Mouse (Mus musculus): ENCODE results near the gene Gatb. TPM values are rescaled to one million over a fixed set of nuclear protein-coding genes. Genes with fewer than 3 reads are reported as not detected.

Gatb gene
- polyA plus RNA-seq, 1 experiment from 2014 or later, result 26.4 TPM

DNA sequence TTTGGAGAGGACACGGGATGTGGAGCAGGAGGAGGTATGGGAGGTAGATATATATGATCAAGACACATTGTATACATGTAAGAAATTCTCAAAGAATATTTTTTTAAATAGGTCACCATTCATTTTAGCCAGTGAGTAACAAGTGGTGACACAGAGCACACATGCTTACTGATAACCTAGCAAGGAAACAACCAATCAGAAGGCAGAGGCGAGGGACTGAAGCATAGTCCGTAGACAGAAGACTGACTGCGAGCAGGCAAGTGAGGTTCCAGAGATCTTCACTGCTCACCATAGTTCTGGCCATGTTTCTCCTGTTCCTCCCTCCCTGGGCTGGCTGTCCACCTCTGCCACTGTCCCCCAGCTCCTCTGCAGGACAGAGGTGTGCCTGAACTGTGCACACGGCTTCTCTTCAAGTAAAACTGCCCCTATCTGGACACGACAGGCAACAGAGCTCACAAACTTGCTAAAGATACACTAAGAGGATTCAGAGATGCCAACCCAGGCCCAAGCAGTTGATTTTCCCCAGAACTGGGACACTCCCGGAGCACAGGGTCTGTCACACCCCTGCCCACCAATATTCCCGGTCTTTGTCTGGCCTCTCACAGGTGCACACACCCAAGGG is 105.5 kb downstream of the Gatb start:
- Histone ChIP-seq H3K4me2 (replicated peaks; ENCODE audit: low read depth, low read length) (no peak overlapping the region), H3K27me3 (ENCODE audit: control insufficient read depth, insufficient read depth, low read length) (no peaks in the 10 kb centered on the region), H3K4me1 (ENCODE audit: control insufficient read depth, insufficient read depth, low read length) (no peaks in the 10 kb centered on the region), H3K27ac (ENCODE audit: low read depth, low read length) (no peak overlapping the region), H3K36me3 (ENCODE audit: control insufficient read depth, insufficient read depth, low read length) (no peaks in the 10 kb centered on the region), H3K9ac (ENCODE audit: low read depth, low read length) (no peak overlapping the region), H3K4me3 (ENCODE audit: low read length) (no peak overlapping the region), H3K9me3 (ENCODE audit: control insufficient read depth, low read length) (no peaks in the 10 kb centered on the region)
- 84% methylated on average over 8 of the region's 8 CpGs for WGBS
- ATAC-seq (ENCODE audit: low FRiP score, low TSS enrichment), result no peak

DNA sequence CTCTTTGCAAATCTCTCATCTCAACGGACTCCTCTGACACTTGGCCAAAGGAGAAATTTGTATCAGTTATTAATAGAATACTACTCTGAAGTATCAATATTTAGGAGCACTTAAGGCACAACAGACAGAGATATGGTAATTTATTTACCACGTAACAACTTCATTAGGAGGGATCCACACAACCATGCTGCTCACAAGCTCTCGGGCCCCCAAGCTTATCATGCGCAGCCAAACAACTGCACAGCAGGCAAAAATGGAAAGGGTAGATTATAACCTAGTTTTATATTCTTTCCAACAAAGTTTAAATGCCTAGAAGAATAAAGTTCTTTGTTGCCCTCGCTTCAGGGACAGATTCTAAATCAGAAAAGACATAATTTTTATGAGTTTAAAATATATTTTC is 106.0 kb downstream of the Gatb start:
- Histone ChIP-seq H3K9ac (ENCODE audit: low read depth, low read length) (no peak overlapping the region), H3K4me2 (replicated peaks; ENCODE audit: low read depth, low read length) (no peak overlapping the region), H3K27me3 (ENCODE audit: control insufficient read depth, insufficient read depth, low read length) (no peaks in the 10 kb centered on the region), H3K36me3 (ENCODE audit: control insufficient read depth, insufficient read depth, low read length) (no peaks in the 10 kb centered on the region), H3K4me3 (ENCODE audit: low read length) (no peak overlapping the region), H3K27ac (ENCODE audit: low read depth, low read length) (no peak overlapping the region), H3K9me3 (ENCODE audit: control insufficient read depth, low read length) (no peaks in the 10 kb centered on the region), H3K4me1 (ENCODE audit: control insufficient read depth, insufficient read depth, low read length) (no peaks in the 10 kb centered on the region)
- WGBS, result 92% methylated on average over 5 of the region's 5 CpGs
- no peak for ATAC-seq (ENCODE audit: low FRiP score, low TSS enrichment)

DNA sequence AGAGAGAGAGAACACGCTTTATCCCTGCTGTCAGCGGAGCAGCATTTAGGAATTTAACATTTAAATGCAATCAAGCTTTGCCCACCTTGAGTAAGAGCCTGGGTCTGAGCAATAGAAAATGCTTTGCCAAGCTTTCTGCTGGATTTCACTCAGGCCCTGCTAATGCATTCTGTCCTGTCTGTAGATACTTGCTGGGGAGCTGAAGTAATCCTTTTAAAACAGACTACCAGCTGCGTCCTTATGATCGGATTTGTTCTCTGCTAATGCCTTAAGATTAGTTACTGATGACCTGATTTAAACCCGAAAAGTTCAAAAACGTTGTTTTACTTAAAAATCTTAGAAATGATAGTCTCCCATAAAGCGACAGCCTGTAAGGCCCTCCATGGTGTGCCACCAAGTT is 107.2 kb downstream of the Gatb start:
- Histone ChIP-seq H3K4me3 (ENCODE audit: low read length) (no peak overlapping the region), H3K9ac (ENCODE audit: low read depth, low read length) (no peak overlapping the region), H3K9me3 (ENCODE audit: control insufficient read depth, low read length) (no peaks in the 10 kb centered on the region), H3K4me1 (ENCODE audit: control insufficient read depth, insufficient read depth, low read length) (no peaks in the 10 kb centered on the region), H3K4me2 (replicated peaks; ENCODE audit: low read depth, low read length) (no peak overlapping the region), H3K27ac (ENCODE audit: low read depth, low read length) (no peak overlapping the region), H3K27me3 (ENCODE audit: control insufficient read depth, insufficient read depth, low read length) (no peaks in the 10 kb centered on the region), H3K36me3 (ENCODE audit: control insufficient read depth, insufficient read depth, low read length) (no peaks in the 10 kb centered on the region)
- ATAC-seq (ENCODE audit: low FRiP score, low TSS enrichment), result no peak
- WGBS, result 87% methylated on average over 7 of the region's 7 CpGs

DNA sequence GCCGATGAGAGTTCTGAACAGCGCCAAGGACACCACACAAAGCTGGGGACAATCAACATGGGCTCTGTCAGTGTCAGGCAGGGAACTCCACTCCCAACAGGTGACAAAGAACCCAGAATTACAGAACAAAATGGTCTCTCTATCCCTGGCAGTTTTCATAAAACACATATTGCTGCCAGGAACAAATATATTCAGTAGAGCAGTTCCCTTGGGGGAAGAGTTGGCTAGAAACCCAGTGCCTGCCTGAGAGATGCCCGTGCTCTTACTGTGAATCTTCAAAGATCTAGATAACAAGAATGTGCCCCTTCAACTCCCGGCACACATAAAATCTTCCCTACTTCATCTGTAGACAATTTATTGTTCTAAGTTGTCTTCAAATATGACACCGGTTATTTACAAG is 109.7 kb downstream of the Gatb start:
- WGBS, result 89% methylated on average over 5 of the region's 5 CpGs
- H3K4me2 ChIP-seq (replicated peaks; ENCODE audit: low read depth, low read length), result no peak overlapping the region
- no peak for ATAC-seq (ENCODE audit: low FRiP score, low TSS enrichment)
- no peaks in the 10 kb centered on the region for H3K4me1 ChIP-seq (ENCODE audit: control insufficient read depth, insufficient read depth, low read length)
- H3K9me3 ChIP-seq (ENCODE audit: control insufficient read depth, low read length), result no peaks in the 10 kb centered on the region
- H3K27me3 ChIP-seq (ENCODE audit: control insufficient read depth, insufficient read depth, low read length), result no peaks in the 10 kb centered on the region
- no peaks in the 10 kb centered on the region for H3K36me3 ChIP-seq (ENCODE audit: control insufficient read depth, insufficient read depth, low read length)
- no peak overlapping the region for H3K9ac ChIP-seq (ENCODE audit: low read depth, low read length)
- no peak overlapping the region for H3K4me3 ChIP-seq (ENCODE audit: low read length)
- no peak overlapping the region for H3K27ac ChIP-seq (ENCODE audit: low read depth, low read length)

DNA sequence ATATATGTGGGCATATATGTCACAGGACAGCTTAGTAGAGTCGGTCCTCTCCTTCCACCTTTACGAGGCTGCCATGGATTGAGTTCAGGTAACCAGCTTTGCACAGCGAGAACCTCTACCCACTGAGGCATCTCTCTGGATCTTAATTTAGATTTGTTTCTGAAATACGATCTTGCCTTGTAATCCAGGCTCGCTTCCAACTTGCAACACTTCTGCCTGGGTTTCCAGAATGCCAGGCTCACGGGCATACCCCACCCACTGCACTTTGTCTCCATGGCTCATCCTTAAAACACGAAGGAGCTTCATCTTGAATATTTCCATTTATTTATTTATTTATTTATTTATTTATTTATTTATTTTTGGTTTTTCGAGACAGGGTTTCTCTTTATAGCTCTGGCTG is 111.4 kb downstream of the Gatb start:
- H3K4me2 ChIP-seq (replicated peaks; ENCODE audit: low read depth, low read length), result no peak overlapping the region
- H3K27ac ChIP-seq (ENCODE audit: low read depth, low read length), result no peak overlapping the region
- no peaks in the 10 kb centered on the region for H3K4me1 ChIP-seq (ENCODE audit: control insufficient read depth, insufficient read depth, low read length)
- no peak for ATAC-seq (ENCODE audit: low FRiP score, low TSS enrichment)
- WGBS, result 84% methylated on average over 8 of the region's 8 CpGs
- no peaks in the 10 kb centered on the region for H3K27me3 ChIP-seq (ENCODE audit: control insufficient read depth, insufficient read depth, low read length)
- H3K9me3 ChIP-seq (ENCODE audit: control insufficient read depth, low read length), result no peaks in the 10 kb centered on the region
- no peak overlapping the region for H3K4me3 ChIP-seq (ENCODE audit: low read length)
- H3K9ac ChIP-seq (ENCODE audit: low read depth, low read length), result no peak overlapping the region
- H3K36me3 ChIP-seq (ENCODE audit: control insufficient read depth, insufficient read depth, low read length), result no peaks in the 10 kb centered on the region

DNA sequence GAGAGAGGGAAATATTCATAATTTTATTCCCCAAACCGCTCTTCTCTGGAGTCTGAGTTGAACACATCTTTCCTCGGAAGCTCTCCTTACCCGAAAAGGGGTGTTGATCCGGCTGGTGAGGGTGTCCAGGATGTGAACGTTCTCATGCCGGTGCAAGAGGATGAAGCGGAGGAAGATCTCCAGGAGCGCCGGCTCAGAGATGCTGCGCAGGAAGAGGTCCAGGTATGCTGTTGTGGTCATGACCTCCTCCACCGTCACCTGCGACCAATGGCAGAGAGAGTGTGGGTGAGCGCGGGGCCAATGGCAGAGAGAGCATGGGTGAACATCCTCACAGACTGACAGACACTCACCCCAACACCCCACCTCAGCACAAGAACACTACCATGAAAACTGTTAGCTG is 114.4 kb downstream of the Gatb start:
- no peak overlapping the region for H3K4me3 ChIP-seq (ENCODE audit: low read length)
- H3K9me3 ChIP-seq (ENCODE audit: control insufficient read depth, low read length), result no peaks in the 10 kb centered on the region
- no peak overlapping the region for H3K27ac ChIP-seq (ENCODE audit: low read depth, low read length)
- H3K36me3 ChIP-seq (ENCODE audit: control insufficient read depth, insufficient read depth, low read length), result no peaks in the 10 kb centered on the region
- no peaks in the 10 kb centered on the region; the same call in 1 of the 2 replicates for H3K4me1 ChIP-seq (ENCODE audit: control insufficient read depth, insufficient read depth, low read length)
- no peaks in the 10 kb centered on the region for H3K27me3 ChIP-seq (ENCODE audit: control insufficient read depth, insufficient read depth, low read length)
- no peak overlapping the region for H3K9ac ChIP-seq (ENCODE audit: low read depth, low read length)
- WGBS, result 95% methylated on average over 14 of the region's 14 CpGs
- ATAC-seq (ENCODE audit: low FRiP score, low TSS enrichment), result no peak
- H3K4me2 ChIP-seq (replicated peaks; ENCODE audit: low read depth, low read length), result no peak overlapping the region

DNA sequence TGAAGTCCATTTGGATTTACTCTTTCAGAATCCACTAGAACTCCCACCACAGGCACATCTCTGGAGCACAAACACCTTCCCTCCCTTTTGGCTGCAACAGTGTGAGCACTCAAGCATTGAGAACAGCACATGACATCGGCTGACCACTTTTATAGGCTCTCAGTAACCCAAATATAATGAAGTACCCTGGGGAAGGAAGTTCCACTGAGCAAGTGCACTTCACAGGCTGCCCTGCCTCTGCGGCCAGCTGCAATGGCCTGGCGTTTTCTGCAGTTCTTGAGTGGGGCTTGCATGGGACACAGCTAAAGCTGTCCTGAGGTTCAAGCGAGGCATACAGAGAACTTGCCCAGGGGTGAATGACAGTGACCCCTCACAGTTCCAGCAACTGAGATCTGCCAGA is 117.2 kb downstream of the Gatb start:
- Histone ChIP-seq H3K27ac (ENCODE audit: low read depth, low read length) (no peak overlapping the region), H3K27me3 (ENCODE audit: control insufficient read depth, insufficient read depth, low read length) (no peaks in the 10 kb centered on the region), H3K4me2 (replicated peaks; ENCODE audit: low read depth, low read length) (no peak overlapping the region), H3K9me3 (ENCODE audit: control insufficient read depth, low read length) (no peaks in the 10 kb centered on the region), H3K4me1 (ENCODE audit: control insufficient read depth, insufficient read depth, low read length) (no peaks in the 10 kb centered on the region; the same call in 1 of the 2 replicates), H3K9ac (ENCODE audit: low read depth, low read length) (no peak overlapping the region), H3K4me3 (ENCODE audit: low read length) (no peak overlapping the region), H3K36me3 (ENCODE audit: control insufficient read depth, insufficient read depth, low read length) (no peaks in the 10 kb centered on the region)
- ATAC-seq (ENCODE audit: low FRiP score, low TSS enrichment), result peak; percentile 56; the same call in 1 of the 2 replicates
- WGBS, result 44% methylated on average over 4 of the region's 4 CpGs

DNA sequence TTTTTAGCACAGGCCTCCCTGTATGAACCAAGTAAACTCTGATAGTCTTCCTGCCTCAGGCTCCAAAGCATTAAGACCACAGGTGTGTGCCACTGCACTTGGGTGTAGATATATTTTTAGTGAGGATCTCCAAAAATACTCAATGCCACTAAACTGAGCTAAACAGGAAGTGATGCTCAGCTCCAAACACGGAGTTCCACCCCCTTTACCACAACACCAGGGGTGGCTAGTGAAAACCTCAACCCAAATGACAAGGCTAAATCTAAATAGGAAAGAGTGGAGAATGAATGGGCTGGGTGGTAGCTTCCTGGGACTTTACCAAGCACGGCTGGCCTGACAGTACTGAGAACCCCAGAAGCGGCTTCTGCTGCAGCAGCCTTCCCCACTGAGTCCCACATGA is 119.1 kb downstream of the Gatb start:
- H3K27me3 ChIP-seq (ENCODE audit: control insufficient read depth, insufficient read depth, low read length), result no peaks in the 10 kb centered on the region
- H3K4me1 ChIP-seq (ENCODE audit: control insufficient read depth, insufficient read depth, low read length), result no peaks in the 10 kb centered on the region; the same call in 1 of the 2 replicates
- H3K27ac ChIP-seq (ENCODE audit: low read depth, low read length), result no peak overlapping the region
- H3K36me3 ChIP-seq (ENCODE audit: control insufficient read depth, insufficient read depth, low read length), result no peaks in the 10 kb centered on the region
- 58% methylated on average over 3 of the region's 3 CpGs for WGBS
- no peaks in the 10 kb centered on the region for H3K9me3 ChIP-seq (ENCODE audit: control insufficient read depth, low read length)
- H3K9ac ChIP-seq (ENCODE audit: low read depth, low read length), result no peak overlapping the region
- no peak for ATAC-seq (ENCODE audit: low FRiP score, low TSS enrichment)
- no peak overlapping the region for H3K4me3 ChIP-seq (ENCODE audit: low read length)
- H3K4me2 ChIP-seq (replicated peaks; ENCODE audit: low read depth, low read length), result no peak overlapping the region

DNA sequence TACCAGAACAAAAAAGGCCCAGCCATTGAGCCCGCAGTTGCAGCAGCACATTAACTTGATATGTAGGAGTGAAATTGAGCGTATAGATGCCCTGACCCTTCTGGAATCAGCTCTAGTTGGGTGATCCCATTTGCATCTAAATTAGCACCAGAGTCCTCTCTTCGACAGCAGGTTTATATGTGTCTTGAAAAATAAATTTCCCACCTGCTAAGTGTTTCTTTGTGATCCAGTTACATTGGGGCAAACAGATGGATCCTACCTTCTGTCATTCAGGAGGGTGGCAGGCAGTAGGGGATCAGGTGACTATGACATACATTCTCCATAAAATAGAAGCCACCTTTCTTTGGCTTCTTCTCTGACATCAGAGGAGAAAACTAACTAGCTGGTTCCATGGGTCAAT is 121.1 kb downstream of the Gatb start:
- H3K9me3 ChIP-seq (ENCODE audit: control insufficient read depth, low read length), result no peaks in the 10 kb centered on the region
- no peak overlapping the region for H3K27ac ChIP-seq (ENCODE audit: low read depth, low read length)
- H3K27me3 ChIP-seq (ENCODE audit: control insufficient read depth, insufficient read depth, low read length), result no peaks in the 10 kb centered on the region
- ATAC-seq (ENCODE audit: low FRiP score, low TSS enrichment), result peak; percentile 82
- H3K9ac ChIP-seq (ENCODE audit: low read depth, low read length), result no peak overlapping the region
- no peak overlapping the region for H3K4me3 ChIP-seq (ENCODE audit: low read length)
- 23% methylated on average over 3 of the region's 3 CpGs for WGBS
- no peaks in the 10 kb centered on the region for H3K36me3 ChIP-seq (ENCODE audit: control insufficient read depth, insufficient read depth, low read length)
- no peaks in the 10 kb centered on the region; the same call in 1 of the 2 replicates for H3K4me1 ChIP-seq (ENCODE audit: control insufficient read depth, insufficient read depth, low read length)
- no peak overlapping the region for H3K4me2 ChIP-seq (replicated peaks; ENCODE audit: low read depth, low read length)
